Mouse (Mus musculus) intestine, embryonic 16.5 days (tissue): Measurements from ENCODE around the gene Prss44. TPM values are rescaled to one million over a fixed set of nuclear protein-coding genes. Genes with fewer than 3 reads are reported as not detected.
A peak's percentile ranks its signal among the peaks of the same experiment; 100 is the strongest.

Source experiments
- ATAC-seq: fragments of 200-750 bp; cut with Nextera tagmentation; 2 replicates; pipeline ENCODE4 v1.8.0; 2017; ENCODE audit warnings: moderate TSS enrichment, moderate library complexity
- H3K27ac ChIP-seq: fragments of 300-500 bp; sonication (generic); 2 replicates; pipeline ENCODE4 v1.5.1; 2014; ENCODE audit warnings: mild to moderate bottlenecking, low read length
- H3K27me3 ChIP-seq: fragments of 300-500 bp; sonication (generic); replicated peaks from 2 replicates; pipeline ENCODE4 v1.6.1; 2014; ENCODE audit warnings: low read length, control low read depth, mixed read lengths; ENCODE audit not compliant: control insufficient read depth, insufficient read depth
- H3K36me3 ChIP-seq: fragments of 300-500 bp; sonication (generic); 2 replicates; pipeline ENCODE4 v1.6.1; 2014; ENCODE audit warnings: low read length, control low read depth; ENCODE audit not compliant: control insufficient read depth, insufficient read depth
- H3K4me1 ChIP-seq: fragments of 300-500 bp; sonication (generic); 2 replicates; pipeline ENCODE4 v1.6.1; 2014; ENCODE audit warnings: low read length, control low read depth, mixed read lengths; ENCODE audit not compliant: control insufficient read depth, insufficient read depth
- H3K4me2 ChIP-seq: fragments of 300-500 bp; sonication (generic); 2 replicates; pipeline ENCODE4 v1.6.1; 2014; ENCODE audit warnings: low read depth, low read length, control low read depth
- H3K4me3 ChIP-seq: fragments of 300-500 bp; sonication (generic); 2 replicates; pipeline ENCODE4 v1.5.1; 2014; ENCODE audit warnings: mild to moderate bottlenecking, low read length
- H3K9ac ChIP-seq: fragments of 300-500 bp; sonication (generic); 2 replicates; pipeline ENCODE4 v1.6.1; 2014; ENCODE audit warnings: low read depth, low read length
- H3K9me3 ChIP-seq: fragments of 300-500 bp; sonication (generic); 2 replicates; pipeline ENCODE4 v1.6.1; 2016; ENCODE audit warnings: low read length, control low read depth; ENCODE audit not compliant: control insufficient read depth
- whole genome bisulfite sequencing: fragments of 180-500 bp; shearing (Covaris S2); extraction: QIAGEN DNeasy Blood & Tissue Kit; methylation state at CpG from one replicate; pipeline ENCODE4 v1.1.7; 2014; 5-methylcytosine and 5-hydroxymethylcytosine counted together
- polyA plus RNA-seq: library from polyadenylated mRNA; unstranded; fragments of >200 nt; fragmentation: Nextera tagmentation; extraction: Ambion mirVana; gene quantifications from 2 replicates; pipeline ENCODE4 v1.2.1, GENCODE M21; 2015

Prss44 gene
- not detected in 2 replicates for polyA plus RNA-seq

GRCm38 (mm10) chr9:110813789-110814188 lies at the start of gene Prss44:
Prss44 (plus strand) TSS chr9:110813994.
- whole genome bisulfite sequencing = 67% methylated on average over 18 of the region's 18 CpGs
- no peak within 1 kb of the TSS for H3K9ac ChIP-seq
- no peaks in the 10 kb centered on the region for H3K9me3 ChIP-seq
- H3K4me2 ChIP-seq = no peak within 1 kb of the TSS
- ATAC-seq = no peak
- H3K36me3 ChIP-seq = no peaks in the 10 kb centered on the region
- H3K27ac ChIP-seq = no peak within 1 kb of the TSS
- no peak within 1 kb of the TSS for H3K4me3 ChIP-seq
- no peaks in the 10 kb centered on the region for H3K4me1 ChIP-seq
- no peaks in the 10 kb centered on the region for H3K27me3 ChIP-seq

- H3K4me1 ChIP-seq = peaks cover 15% of the 10 kb centered on the region
- no peak for ATAC-seq
- WGBS = 95% methylated on average over 10 of the region's 10 CpGs
- H3K9ac ChIP-seq = no peak overlapping the region
- H3K4me2 ChIP-seq = no peak overlapping the region
- no peak overlapping the region for H3K4me3 ChIP-seq
- H3K27me3 ChIP-seq = no peaks in the 10 kb centered on the region
- no peaks in the 10 kb centered on the region for H3K36me3 ChIP-seq
- no peak overlapping the region for H3K27ac ChIP-seq
- H3K9me3 ChIP-seq = no peaks in the 10 kb centered on the region
These were observed 41.5 kb upstream of the Prss44 start for GRCm38 (mm10) chr9:110772336-110772735.

GRCm38 (mm10) chr9:110774403-110775268 lies 39.2 kb upstream of the Prss44 start:
- Histone ChIP-seq H3K4me3 (no peak overlapping the region), H3K4me2 (no peak overlapping the region), H3K27ac (peak overlapping the region; percentile 27), H3K9ac (peak overlapping the region; percentile 24; the same call in 1 of the 2 replicates), H3K9me3 (no peaks in the 10 kb centered on the region), H3K4me1 (peaks cover 15% of the 10 kb centered on the region), H3K36me3 (no peaks in the 10 kb centered on the region), H3K27me3 (no peaks in the 10 kb centered on the region)
- WGBS = 64% methylated on average over 15 of the region's 15 CpGs
- ATAC-seq = peak; percentile 48; the same call in 1 of the 2 replicates

- H3K4me3 ChIP-seq = no peak overlapping the region
- no peaks in the 10 kb centered on the region for H3K36me3 ChIP-seq
- 74% methylated on average over 10 of the region's 10 CpGs for WGBS
- H3K27ac ChIP-seq = peak overlapping the region; percentile 27
- H3K4me2 ChIP-seq = no peak overlapping the region
- H3K27me3 ChIP-seq = no peaks in the 10 kb centered on the region
- H3K9ac ChIP-seq = peak overlapping the region; percentile 24
- no peaks in the 10 kb centered on the region for H3K9me3 ChIP-seq
- ATAC-seq = peak; percentile 36
- H3K4me1 ChIP-seq = peaks cover 15% of the 10 kb centered on the region
These were observed 38.3 kb upstream of the Prss44 start for GRCm38 (mm10) chr9:110775269-110776022.

- ATAC-seq = no peak
- WGBS = 85% methylated on average over 1 of the region's 1 CpGs
- H3K9me3 ChIP-seq = no peaks in the 10 kb centered on the region
- H3K36me3 ChIP-seq = no peaks in the 10 kb centered on the region
- no peak overlapping the region for H3K9ac ChIP-seq
- H3K27me3 ChIP-seq = no peaks in the 10 kb centered on the region
- H3K4me1 ChIP-seq = peaks cover 21% of the 10 kb centered on the region
- H3K27ac ChIP-seq = no peak overlapping the region
- no peak overlapping the region for H3K4me2 ChIP-seq
- H3K4me3 ChIP-seq = no peak overlapping the region
These were observed 35.7 kb upstream of the Prss44 start for GRCm38 (mm10) chr9:110778100-110778499.

- Histone ChIP-seq H3K9me3 (no peaks in the 10 kb centered on the region), H3K27me3 (no peaks in the 10 kb centered on the region), H3K4me2 (no peak overlapping the region), H3K4me3 (no peak overlapping the region), H3K36me3 (no peaks in the 10 kb centered on the region), H3K9ac (no peak overlapping the region), H3K27ac (no peak overlapping the region), H3K4me1 (peaks cover 21% of the 10 kb centered on the region)
- no peak for ATAC-seq
- 79% methylated on average over 7 of the region's 7 CpGs for WGBS
These were observed 35.2 kb upstream of the Prss44 start for GRCm38 (mm10) chr9:110778559-110778958.

GRCm38 (mm10) chr9:110779242-110779913 lies 34.4 kb upstream of the Prss44 start:
- H3K27me3 ChIP-seq = no peaks in the 10 kb centered on the region
- no peak overlapping the region for H3K4me3 ChIP-seq
- peaks cover 20% of the 10 kb centered on the region for H3K4me1 ChIP-seq
- no peaks in the 10 kb centered on the region for H3K9me3 ChIP-seq
- no peak for ATAC-seq
- H3K36me3 ChIP-seq = no peaks in the 10 kb centered on the region
- WGBS = 64% methylated on average over 5 of the region's 5 CpGs
- no peak overlapping the region for H3K9ac ChIP-seq
- H3K27ac ChIP-seq = no peak overlapping the region
- H3K4me2 ChIP-seq = no peak overlapping the region

GRCm38 (mm10) chr9:110781256-110781721 lies 32.5 kb upstream of the Prss44 start:
- peak overlapping the region; percentile 61 for H3K4me3 ChIP-seq
- H3K9ac ChIP-seq = peak overlapping the region; percentile 76
- peak overlapping the region; percentile 93 for H3K4me2 ChIP-seq
- H3K27me3 ChIP-seq = no peaks in the 10 kb centered on the region
- peak; percentile 96 for ATAC-seq
- no peaks in the 10 kb centered on the region for H3K36me3 ChIP-seq
- no peaks in the 10 kb centered on the region for H3K9me3 ChIP-seq
- WGBS = under 1% methylated on average over 43 of the region's 43 CpGs
- peak overlapping the region; percentile 69 for H3K27ac ChIP-seq
- H3K4me1 ChIP-seq = peaks cover 6% of the 10 kb centered on the region; the same call in 1 of the 2 replicates

- WGBS = 2% methylated on average over 23 of the region's 23 CpGs
These were observed 32.1 kb upstream of the Prss44 start for GRCm38 (mm10) chr9:110781731-110782130.

More at GRCm38 (mm10) chr9:110781731-110782130, 32.1 kb upstream of the Prss44 start:
- H3K9me3 ChIP-seq = no peaks in the 10 kb centered on the region
- peak overlapping the region; percentile 61 for H3K4me3 ChIP-seq
- peak overlapping the region; percentile 93 for H3K4me2 ChIP-seq
- peak; percentile 76 for ATAC-seq
- H3K9ac ChIP-seq = peak overlapping the region; percentile 76
- H3K27me3 ChIP-seq = no peaks in the 10 kb centered on the region
- peaks cover 6% of the 10 kb centered on the region; the same call in 1 of the 2 replicates for H3K4me1 ChIP-seq
- no peaks in the 10 kb centered on the region for H3K36me3 ChIP-seq
- peak overlapping the region; percentile 69 for H3K27ac ChIP-seq
